Mouse (Mus musculus) embryonic fibroblast, embryonic 13.5 days (primary cell): ENCODE measurements at regions not wholly inside any gene's neighbourhood (a gene's known extent, or its start where the extent isn't known, plus 50 kb on each side); places are given as distances from the start of the nearest gene placed in this dataset.
A peak's percentile ranks its signal among the peaks of the same experiment; 100 is the strongest.
"Not testable (repeated sequence)": the region's sequence is repeated elsewhere in the genome, so short reads cannot be mapped to it uniquely, and the experiment has no call there.

Experiments used
- H3K27ac ChIP-seq: 2 replicates; pipeline ENCODE4 v1.5.1; 2012; ENCODE audit warnings: low read length, control low read depth, inconsistent platforms; ENCODE audit not compliant: insufficient read depth
- H3K4me1 ChIP-seq: 2 replicates; pipeline ENCODE4 v1.6.1; 2011; ENCODE audit warnings: low read length; ENCODE audit not compliant: control insufficient read depth, insufficient read depth
- H3K4me3 ChIP-seq: 2 replicates; pipeline ENCODE4 v1.5.1; 2011; ENCODE audit warnings: mild to moderate bottlenecking, control low read depth, low read length; ENCODE audit not compliant: insufficient read depth
- CTCF ChIP-seq: IDR thresholded peaks from 2 replicates; pipeline ENCODE4 v1.5.1; 2011; ENCODE audit warnings: mild to moderate bottlenecking, control low read depth, low read length, moderate library complexity, borderline replicate concordance; ENCODE audit not compliant: insufficient read depth
- POLR2A ChIP-seq: IDR thresholded peaks from 2 replicates; pipeline ENCODE4 v1.6.1; 2011; ENCODE audit warnings: low read depth, mild to moderate bottlenecking, control low read depth, low read length, moderate library complexity

- H3K27ac ChIP-seq, H3K4me3 ChIP-seq, H3K4me1 ChIP-seq: not testable (repeated sequence)
These were observed 77.7 kb upstream of the Vmn2r25 start for GRCm38 (mm10) chr6:123930951-123931350.

- Histone ChIP-seq H3K27ac (no peak overlapping the region), H3K4me1 (no peaks in the 10 kb centered on the region), H3K4me3 (no peak overlapping the region)
- TF ChIP-seq POLR2A: no peak
- no peak for TF ChIP-seq CTCF
These were observed 84.7 kb upstream of the Vmn2r25 start for GRCm38 (mm10) chr6:123937930-123938329.

- no peaks in the 10 kb centered on the region for H3K4me1 ChIP-seq
- no peak overlapping the region for H3K4me3 ChIP-seq
- H3K27ac ChIP-seq: no peak overlapping the region
- TF ChIP-seq POLR2A: no peak
- TF ChIP-seq CTCF: no peak
These were observed 63.0 kb upstream of the Vmn2r26 start for GRCm38 (mm10) chr6:123961321-123961720.

- TF ChIP-seq POLR2A (no peak), CTCF (no peak)
- Histone ChIP-seq H3K4me1 (no peaks in the 10 kb centered on the region), H3K4me3 (no peak overlapping the region), H3K27ac (peak overlapping the region; percentile 59; the same call in 1 of the 2 replicates)
These were observed 53.2 kb upstream of the Vmn2r26 start for GRCm38 (mm10) chr6:123971180-123971579.
